Mouse (Mus musculus) C2C12 (cell line): Measurements from ENCODE around the gene Tfb2m.

ENCODE experiments used
- CEBPB ChIP-seq: IDR thresholded peaks from one replicate; pipeline ENCODE4 v1.6.1; 2011; ENCODE audit warnings: low read depth, mild to moderate bottlenecking, control low read depth, moderate library complexity
- CTCF ChIP-seq: IDR thresholded peaks from one replicate; pipeline ENCODE4 v1.5.1; 2011; ENCODE audit not compliant: control insufficient read depth, insufficient read depth, insufficient read length
- FOSL1 ChIP-seq: IDR thresholded peaks from one replicate; pipeline ENCODE4 v1.8.0; 2011; ENCODE audit warnings: mild to moderate bottlenecking, low read length; ENCODE audit not compliant: poor library complexity, insufficient read depth, severe bottlenecking
- MAX ChIP-seq: IDR thresholded peaks from one replicate; pipeline ENCODE4 v1.6.1; 2011; ENCODE audit warnings: mild to moderate bottlenecking, control low read depth
- MYOD1 ChIP-seq: IDR thresholded peaks from one replicate; pipeline ENCODE4 v1.6.1; 2011; ENCODE audit warnings: low read depth; ENCODE audit not compliant: control insufficient read depth, insufficient read length
- MYOG ChIP-seq: IDR thresholded peaks from one replicate; pipeline ENCODE4 v1.6.1; 2011; ENCODE audit not compliant: control insufficient read depth, insufficient read length; ENCODE audit errors: extremely low read depth
- USF1 ChIP-seq: IDR thresholded peaks from one replicate; pipeline ENCODE4 v1.6.1; 2011; ENCODE audit warnings: low read depth, mild to moderate bottlenecking, control low read depth, moderate library complexity

GRCm38 (mm10) chr1:179560845-179561430 is 14.9 kb upstream of the Tfb2m start:
- TF ChIP-seq CTCF (no peak), MAX (no peak), USF1 (no peak), MYOD1 (no peak), CEBPB (no peak), MYOG (no peak), FOSL1 (no peak)
